Mouse (Mus musculus) G1E (cell line): ENCODE measurements around the gene B3gnt2.

Source experiments
- CTCF ChIP-seq: IDR thresholded peaks from 2 replicates; pipeline ENCODE4 v1.5.1; 2012; ENCODE audit warnings: low read depth, low read length, inconsistent platforms, mixed read lengths
- GATA1 ChIP-seq: IDR thresholded peaks from 2 replicates; pipeline ENCODE4 v1.6.1; 2012; ENCODE audit warnings: borderline replicate concordance, low read length, inconsistent platforms, mixed read lengths
- GATA2 ChIP-seq: IDR thresholded peaks from 2 replicates; pipeline ENCODE4 v1.6.1; 2012; ENCODE audit warnings: low read depth, low read length, inconsistent platforms, borderline replicate concordance

GRCm38 (mm10) chr11:22867691-22868090 is 6.9 kb upstream of the B3gnt2 start:
- TF ChIP-seq CTCF (no peak), GATA1 (no peak), GATA2 (no peak)
